Mouse (Mus musculus): ENCODE measurements around the gene Nol4l. TPM values are rescaled to one million over a fixed set of nuclear protein-coding genes. Genes with fewer than 3 reads are reported as not detected.

The Nol4l gene
- total RNA-seq, 2 experiments from 2014 or later = 44.0 to 55.2 TPM

DNA sequence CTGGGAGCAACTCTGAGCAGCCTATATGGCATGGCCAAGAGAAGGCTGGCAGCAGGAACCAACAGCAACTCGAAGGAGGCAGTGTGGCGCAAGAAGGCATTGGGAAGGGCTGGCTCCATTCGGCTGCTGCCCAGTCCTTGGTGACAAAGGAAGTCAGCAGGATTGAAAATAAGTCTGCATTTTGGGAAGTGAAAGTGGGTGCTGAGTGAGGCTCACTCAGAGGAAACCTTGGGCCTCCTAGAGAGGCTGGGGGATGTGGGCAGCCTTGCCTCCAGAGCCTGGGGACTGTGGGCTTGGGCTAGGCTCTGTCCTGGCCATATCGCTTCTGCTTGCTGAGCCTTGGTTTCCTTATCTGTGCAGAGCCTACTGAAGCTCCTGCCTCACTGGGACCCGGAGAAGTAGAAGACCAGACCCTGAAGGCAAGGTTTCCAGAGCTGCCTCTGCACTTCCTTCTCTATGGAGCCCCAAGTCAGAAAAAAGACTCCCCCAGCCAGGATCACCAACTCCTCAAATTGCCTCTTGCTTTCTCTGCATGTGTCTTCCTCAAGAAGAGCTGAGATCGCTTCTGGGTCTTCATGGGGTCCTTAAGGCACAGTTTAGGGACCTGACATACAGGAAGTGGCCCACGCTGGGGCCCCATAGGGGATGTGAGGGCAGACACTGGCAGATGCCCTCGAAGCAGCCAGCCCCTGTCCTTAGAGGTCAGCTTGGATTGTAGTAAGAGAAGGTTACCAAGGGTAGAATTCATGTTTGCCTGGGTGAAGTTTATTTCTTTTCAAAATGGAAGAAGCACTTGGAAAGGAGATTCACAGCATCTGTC is 14.3 kb upstream of the Nol4l start:
- no peak for DNase-seq (ENCODE audit: low spot score in 2 of 2)

DNA sequence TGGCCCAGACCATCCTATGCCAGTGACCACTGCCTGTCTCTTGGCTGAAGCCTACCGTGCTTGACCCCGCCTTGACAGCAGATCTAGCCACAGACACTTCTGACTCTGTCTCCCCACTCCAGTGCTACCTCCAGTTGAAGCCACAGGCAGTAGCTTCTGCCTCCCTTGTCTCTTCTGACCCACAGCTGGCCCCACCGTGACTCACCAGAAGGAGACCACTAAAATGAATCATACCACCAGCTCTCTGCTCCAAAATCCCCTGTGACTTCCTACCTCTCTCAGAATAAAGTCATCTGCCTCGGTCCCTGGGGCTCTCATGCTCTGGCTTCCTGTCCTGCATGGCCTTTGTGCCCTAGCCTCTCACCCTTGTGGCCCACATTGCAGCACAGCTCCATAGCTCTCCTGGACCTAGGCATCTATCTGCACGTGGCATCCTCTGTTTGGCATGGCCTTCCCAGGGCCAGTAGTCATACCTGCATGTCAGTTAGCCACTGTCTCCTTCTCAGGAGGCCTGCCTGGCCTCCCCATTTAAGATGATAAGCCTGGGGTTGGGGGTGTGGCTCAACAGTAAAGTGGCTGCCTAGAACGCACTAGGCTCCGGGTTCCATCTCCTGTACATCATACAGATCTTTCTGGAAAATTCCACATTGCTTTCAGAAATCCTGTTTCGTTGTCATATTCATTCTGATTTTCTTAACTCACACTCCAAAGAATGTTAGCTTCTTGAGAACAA is 13.3 kb upstream of the Nol4l start:
- DNase-seq (ENCODE audit: low spot score in 2 of 2) = no peak

DNA sequence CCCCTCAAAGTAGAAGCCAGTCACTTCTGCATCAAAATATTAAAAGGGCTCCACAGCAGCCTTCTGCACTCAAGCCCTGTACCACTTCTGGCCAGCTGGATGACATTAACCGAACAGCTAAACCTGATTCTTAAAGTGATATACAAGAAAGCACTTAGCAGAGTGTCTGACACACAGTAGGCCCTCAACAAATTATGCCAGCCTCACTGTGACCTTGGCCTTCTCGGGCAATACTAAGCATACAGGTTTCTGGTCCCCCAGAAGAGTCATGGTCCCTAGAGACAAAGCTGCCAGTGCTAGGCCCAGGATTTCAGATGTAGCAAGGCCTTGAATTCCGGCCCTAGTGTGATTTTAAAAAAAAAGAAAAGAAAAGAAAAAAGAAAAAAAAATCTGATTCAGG is 9.1 kb upstream of the Nol4l start:
- DNase-seq (ENCODE audit: low spot score in 2 of 2) = no peak

DNA sequence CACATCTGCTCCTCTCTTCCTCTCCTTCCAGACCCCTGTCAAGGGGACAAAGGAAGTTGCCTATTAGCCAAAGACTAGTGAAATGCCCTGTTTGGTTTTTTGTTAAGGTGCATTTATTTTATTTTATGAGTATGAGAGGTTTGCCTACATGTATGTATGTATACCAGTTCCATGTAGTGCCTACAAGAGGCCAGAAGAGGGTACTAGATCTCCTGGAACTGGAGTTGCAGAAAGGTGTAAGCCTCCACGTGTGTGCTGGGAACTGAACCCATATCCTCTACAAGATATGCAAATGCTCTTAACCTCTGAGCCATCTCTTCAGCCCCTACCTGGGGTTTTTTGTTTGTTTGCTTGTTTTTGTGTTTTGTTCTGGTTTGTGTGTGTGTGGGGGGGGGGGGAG is 4.2 kb upstream of the Nol4l start:
- no peak for DNase-seq (ENCODE audit: low spot score in 2 of 2)

DNA sequence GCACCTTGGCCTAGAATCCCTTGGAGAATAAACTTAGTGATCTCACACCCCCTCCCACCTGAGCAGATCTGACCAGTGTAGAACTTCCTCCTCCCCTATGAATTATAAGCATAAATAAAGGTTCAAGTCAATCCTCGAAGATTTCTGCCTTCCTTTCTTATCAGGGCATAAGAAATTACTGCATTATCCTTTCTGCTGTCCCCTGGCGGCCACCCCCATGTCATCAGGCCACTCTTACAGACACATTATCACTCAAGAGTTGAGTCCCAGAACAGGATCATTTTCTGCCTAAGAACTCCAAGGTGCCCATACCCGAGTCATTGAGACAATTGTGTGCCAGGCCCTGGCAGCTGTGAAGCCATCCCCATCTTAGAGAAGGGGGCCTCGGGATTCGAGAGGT is 1.2 kb upstream of the Nol4l start:
- no peak for DNase-seq (ENCODE audit: low spot score in 2 of 2)

DNA sequence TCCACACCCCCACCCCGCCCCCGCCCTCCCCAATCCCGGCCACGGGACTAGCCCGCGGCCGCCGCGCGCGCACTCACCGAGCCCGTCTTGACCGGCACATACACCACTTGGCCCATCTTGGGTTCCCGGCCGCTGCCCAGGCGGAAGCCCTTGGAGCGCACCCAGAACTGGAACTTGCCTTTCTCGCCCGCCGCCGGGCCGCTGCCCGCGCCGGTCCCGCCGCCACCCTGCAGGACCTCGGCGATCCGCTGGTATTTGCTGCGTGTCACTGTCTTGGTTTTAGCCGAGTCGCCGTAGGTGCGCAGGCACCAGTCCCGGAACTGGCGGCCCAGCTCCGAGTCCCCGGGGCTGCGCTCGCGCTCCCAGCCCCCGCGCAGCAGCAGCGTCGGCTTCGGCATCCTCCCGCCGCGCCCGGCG is 398 bp downstream of the Nol4l start:
- peak; percentile 21 to 55 for DNase-seq (ENCODE audit: low spot score in 2 of 2)

DNA sequence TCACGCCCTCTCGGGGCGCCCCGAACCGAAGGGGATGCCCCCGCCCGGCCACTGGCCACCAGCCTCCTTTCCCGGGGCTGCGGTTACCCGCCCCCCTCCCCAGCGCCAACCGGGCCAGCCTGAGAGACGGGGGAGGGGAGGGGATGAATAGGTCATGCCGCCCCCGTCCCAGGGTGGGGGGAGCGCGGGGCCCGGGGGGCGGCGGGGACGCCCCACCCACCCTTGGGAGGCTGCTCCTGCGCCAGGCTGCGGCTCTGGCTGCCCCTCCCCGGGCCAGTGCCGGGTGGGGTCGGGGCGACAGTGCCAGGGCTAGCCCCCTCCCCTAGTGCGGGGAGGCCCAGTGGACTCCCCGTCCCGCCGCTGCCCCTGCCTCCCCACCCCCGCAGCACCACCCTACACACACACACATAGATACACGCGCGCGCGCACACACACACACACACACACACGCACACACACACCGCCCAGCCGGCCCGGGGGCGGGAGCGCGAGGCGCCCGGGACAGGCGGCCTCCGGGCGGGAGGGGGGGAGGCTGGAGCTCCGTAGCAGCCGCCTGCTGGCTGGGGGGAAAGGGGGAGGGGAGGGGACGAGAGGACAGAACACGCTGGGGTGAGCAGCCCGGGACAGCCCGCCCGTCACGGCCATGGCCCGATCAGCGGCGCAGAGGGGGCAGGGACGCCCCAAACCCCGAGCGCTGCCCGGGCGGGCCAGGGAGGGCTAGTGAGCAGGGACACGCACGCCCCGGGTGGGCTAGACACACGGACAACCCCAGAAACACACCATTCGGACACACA is 1.0 kb downstream of the Nol4l start:
- peak in 1 of 2 experiments; percentile 44 for DNase-seq (ENCODE audit: low spot score in 2 of 2)

DNA sequence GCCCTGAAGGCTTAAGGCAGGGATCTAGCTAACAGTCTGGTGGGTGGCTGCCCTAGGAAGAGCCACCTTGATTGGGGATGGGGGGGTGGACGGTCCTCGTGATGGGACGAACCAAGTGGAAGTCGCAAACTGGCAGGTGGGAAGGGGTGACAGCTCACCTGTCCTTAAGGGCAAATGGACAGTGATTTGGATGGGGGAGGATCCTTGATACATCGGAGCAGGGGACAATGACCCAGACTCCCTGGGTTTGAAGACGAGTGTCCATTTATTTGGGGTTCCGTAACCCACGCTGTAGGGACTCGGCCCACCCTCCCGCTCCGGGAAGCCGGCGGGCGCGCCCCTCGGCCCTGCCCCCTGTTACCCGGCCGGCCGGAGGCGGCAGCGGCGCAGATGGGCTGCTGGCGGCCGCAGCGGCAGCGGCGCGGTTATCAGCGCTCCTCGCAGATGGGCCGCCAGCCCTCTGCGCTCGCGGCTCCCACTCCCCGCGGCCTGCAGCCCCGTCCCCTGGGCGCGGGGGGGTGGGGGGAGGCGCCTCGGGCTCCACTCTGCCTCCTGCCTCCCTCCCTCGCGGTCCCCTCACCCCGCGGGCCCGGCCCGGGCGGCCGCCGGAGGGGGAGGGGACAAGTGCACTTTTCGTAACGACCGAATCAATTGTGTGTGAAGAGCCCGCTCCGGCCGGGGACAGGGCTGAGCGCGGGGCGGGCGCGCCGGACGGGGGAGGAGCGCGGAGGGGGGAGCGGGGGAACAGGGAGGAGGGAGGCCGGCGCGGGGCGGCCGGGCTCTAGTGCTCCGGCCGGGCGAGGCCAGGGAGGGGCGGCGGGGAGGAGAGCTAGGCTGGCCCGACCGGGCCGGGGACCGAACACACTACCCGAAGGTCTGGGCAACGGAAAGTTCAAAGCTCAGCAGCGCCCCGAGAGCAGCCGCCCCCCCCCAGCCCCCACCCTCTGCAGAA is 1.9 kb downstream of the Nol4l start:
- no peak for DNase-seq (ENCODE audit: low spot score in 2 of 2)

DNA sequence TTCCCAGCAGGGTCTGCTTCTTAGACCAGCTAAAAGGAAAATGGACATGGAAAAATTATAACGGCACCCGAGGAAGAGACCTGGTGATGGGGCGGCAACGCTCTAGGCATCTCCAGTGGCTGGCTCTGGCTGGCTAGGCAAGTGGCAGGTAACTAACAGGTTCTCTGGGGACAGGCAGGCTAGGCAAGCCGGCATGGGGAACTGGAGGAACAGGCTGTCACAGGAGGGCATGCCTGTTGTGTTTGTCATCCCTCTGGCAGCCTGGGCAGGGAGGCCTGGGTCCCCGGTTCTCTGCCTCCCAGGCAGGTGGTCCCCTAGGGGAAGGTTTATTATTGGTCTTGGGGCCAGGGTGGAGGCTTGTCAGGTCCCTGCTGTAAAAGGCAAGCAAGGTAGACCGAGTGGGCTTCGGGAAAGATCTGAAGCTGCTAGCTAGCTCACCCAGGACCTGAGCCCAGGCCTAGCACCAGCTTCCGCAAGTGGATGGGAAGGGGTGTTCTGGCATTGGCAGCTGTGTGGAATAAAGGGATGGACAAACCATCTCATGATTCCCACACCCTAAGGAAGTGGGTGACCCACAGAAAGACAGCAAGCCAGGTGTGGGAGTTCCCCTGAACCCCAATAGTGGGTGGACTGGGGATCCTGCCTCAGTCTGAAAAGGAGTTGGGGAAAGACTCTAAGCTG is 2.8 kb downstream of the Nol4l start:
- no peak for DNase-seq (ENCODE audit: low spot score in 2 of 2)

DNA sequence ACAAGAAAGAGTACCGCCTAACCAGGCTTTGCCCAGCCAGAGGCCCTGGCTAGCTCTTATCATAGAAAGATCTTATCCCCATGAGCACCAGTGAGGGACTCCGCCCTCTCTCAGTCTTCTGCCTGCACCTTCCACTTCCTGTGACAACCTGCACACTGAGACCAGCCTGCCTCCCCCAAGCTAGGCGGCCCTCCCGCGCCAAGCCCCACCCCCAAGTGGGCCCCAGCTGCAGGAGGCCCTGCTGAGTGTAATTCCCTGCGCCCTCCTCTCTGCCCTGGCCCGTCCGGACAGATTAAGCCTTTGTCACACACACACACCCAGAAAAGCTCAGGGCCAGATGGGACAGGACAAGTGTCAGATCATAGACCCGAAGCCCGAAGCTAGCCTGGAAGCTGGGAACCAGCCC is 3.9 kb downstream of the Nol4l start:
- DNase-seq (ENCODE audit: low spot score in 2 of 2) = no peak

DNA sequence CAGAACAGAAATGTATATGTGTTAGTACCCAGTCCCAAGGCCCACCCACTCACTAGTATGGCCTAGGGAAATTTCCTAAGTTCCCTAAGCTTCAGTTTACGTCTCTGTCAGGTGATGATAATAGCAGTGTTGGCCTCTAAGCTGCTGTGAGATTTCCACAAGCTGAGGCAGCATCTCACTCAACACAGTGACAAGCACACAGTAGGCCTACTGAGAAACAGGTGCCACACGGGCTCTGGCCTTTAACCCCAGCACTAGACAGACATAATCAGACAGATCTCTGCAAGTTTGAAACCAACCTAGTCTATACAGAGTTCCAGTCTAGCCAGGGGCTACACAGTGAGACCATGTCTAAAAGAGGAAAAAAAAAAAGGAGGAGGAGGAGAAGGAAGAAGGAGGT is 5.0 kb downstream of the Nol4l start:
- no peak for DNase-seq (ENCODE audit: low spot score in 2 of 2)

DNA sequence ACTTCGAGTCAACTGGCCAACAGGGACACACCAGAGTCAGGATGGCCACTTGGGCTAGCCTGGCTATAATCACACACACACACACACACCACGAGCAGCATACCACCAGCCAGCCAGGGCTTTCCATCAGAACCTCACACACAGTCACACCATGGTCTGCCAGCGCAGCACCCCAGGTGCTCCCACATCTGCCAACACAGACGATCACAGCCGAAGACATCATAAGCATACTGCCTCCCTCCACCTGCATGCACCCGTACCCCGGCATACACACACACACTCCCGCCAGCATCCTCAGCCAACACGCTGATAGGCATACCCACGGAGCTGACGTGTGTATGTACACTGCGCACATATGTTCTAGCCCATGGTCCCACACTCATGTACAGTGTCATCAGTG is 6.1 kb downstream of the Nol4l start:
- no peak for DNase-seq (ENCODE audit: low spot score in 2 of 2)

DNA sequence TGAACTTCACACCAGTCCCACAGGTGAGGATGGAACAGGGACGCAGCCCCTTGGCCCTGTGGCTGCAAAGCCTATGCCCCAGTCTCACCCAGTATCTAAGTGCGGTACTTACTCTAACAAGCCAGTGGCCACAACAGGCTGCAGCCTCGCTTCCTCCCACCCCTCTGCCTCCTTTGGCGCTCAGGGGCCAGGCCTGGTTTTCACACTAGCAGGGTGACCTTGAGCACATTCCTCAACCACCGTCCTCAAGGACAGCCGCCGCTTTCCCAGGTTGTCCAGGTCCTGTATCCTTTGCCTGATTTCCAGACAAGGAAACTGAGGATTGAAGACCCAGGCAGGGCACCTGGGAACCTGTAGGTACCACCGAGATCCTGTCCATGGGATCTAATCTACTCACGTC is 6.6 kb downstream of the Nol4l start:
- DNase-seq (ENCODE audit: low spot score in 2 of 2) = no peak

DNA sequence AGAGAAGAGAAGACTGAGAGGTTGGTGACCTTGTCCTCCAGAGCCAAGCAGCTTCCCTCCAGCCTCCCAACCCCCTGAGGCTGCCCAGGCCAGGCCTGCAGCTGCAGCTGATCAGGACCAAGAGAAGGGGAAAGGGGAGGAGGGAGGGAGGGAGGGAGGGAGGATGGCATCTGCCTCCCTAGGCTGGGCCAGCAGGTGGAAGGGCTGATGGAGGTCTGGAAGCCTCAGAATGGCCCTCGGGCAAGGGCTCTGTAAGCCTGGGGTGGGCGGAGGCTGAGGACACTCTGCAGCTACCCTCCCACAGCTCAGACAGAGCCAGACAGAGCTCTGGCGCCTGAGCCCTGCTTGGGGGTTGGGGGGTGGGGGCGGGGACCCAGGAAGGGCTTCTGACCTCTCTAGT is 7.5 kb downstream of the Nol4l start:
- no peak for DNase-seq (ENCODE audit: low spot score in 2 of 2)

DNA sequence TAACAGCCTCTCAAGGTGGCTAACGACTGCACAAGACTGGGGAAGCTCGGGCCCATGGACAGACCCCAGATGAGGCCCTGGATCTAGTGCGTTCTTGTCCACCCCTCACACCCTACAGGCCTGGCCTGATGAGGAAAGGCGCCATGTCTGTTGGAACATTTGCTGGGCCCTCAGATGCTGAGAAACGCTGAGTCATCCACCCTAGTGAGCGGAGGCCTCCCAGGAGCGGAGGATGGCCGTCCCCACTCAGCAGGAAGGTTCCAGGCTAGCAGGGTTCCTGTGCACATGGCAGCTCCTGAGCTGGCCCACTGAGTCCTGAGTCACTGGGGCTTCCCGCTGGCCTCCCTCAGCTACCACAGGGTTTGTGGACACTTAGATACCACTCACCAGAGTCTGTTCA is 9.7 kb downstream of the Nol4l start:
- DNase-seq (ENCODE audit: low spot score in 2 of 2) = peak in 1 of 2 experiments; percentile 48

DNA sequence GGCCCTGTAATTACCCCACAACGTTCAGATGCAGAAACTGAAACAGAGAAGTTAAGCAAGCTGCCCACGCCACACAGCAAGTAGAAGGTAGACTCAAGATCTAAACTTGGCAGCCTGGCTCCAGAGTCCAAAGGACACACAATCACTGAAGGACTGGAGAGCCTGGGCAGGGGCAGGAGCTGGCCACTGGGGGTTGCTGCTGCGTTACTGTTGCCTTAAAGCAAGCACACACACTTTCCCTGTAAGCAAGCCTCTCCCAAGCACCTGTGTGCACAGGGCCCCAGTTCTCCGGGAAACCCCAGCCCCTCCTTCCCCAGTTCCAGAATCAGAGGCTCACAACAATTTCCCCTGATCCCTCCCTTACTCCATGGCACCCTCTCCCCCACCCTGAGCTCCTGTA is 12.8 kb downstream of the Nol4l start:
- no peak for DNase-seq (ENCODE audit: low spot score in 2 of 2)

DNA sequence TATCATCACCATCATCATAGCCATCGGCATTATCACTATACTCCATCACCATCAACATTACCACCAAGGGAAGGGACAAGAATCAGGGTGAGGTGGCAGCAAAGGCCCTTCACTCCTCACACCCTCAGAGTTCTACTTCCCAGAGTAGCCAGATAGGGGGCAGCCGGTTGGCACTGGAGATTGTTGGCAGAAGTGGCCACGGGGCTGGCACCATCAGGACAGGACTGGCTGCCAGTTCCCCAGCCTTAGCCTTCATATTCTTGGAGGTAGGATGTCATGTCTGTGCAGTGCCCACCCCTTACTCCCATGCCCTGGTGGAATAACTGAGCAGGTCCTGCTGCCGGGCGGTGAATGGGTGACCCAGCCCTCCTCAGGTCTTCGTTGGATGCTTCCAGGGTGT is 14.2 kb downstream of the Nol4l start:
- DNase-seq (ENCODE audit: low spot score in 2 of 2) = no peak

DNA sequence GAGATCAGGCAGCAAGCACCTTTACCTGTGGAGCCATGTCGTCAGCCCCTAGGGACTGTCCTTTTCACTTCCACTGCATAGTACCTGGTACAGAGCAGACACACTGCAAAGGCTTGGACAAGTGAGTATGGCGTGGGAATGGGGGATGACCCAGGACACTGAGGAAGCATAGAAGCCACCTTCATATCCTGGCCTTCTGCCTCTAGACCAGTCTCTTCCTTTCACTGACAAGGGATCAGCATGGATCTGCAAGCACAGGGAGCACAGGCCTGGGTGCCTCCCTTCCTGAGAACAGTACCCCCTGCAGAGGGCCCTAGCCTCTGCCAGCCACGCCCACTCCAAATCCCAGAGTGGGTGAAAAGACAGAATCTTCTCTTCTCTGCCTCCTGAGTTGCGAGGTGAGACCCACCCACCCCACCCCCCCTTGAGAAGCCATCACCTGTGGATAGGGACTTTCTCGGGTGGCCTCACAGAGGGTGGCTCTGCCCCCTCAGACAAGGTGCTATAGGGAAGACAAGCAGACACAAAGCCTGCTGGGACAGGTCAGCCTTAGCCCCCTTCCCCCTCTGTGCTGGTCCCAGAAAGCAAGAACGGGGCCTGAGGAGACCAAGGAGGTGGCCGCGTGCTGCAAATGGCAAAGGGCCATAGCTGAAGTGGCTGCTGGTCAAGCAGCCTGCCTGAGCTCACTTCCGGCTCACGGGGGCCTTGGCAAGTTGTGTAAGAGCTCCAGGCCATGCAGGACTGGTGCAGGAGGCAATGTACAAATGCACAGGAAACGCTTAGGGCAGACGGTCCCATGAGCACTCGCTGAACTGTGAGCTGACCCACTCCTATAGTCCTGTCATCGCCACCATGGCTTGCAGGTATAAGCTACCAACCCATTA is 15.0 kb downstream of the Nol4l start:
- DNase-seq (ENCODE audit: low spot score in 2 of 2) = no peak

DNA sequence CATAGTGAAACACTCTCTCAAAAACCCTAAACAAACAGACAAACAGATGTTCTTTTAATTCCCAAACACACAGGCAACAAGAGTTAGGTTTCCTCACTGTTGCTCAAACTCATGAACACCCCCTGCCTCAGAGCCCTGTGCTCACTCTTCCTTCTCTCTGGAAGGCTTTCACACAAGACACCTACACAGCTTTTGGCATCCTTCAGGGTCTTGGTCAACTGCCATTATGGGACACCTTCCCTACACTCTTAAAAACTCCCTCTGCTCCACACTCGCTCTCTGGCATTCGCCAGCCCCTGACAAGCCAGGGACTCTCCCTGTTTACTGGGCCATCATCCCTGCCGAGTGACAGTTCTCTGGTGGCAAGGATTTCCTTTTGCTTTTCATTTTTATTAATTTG is 15.8 kb downstream of the Nol4l start:
- no peak for DNase-seq (ENCODE audit: low spot score in 2 of 2)

All from left cerebral cortex, adult 18-20 months (tissue).